Mouse (Mus musculus) erythroblast, embryonic 14.5 days (primary cell): ENCODE data around the gene Xpnpep1.

Experiments used
- GATA1 ChIP-seq: IDR thresholded peaks from 2 replicates; pipeline ENCODE4 v1.6.1; 2012; ENCODE audit warnings: low read length, inconsistent platforms, mixed read lengths
- TAL1 ChIP-seq: IDR thresholded peaks from 3 replicates; pipeline ENCODE4 v1.6.1; 2012; ENCODE audit warnings: low read length, inconsistent platforms, mixed read lengths

DNA sequence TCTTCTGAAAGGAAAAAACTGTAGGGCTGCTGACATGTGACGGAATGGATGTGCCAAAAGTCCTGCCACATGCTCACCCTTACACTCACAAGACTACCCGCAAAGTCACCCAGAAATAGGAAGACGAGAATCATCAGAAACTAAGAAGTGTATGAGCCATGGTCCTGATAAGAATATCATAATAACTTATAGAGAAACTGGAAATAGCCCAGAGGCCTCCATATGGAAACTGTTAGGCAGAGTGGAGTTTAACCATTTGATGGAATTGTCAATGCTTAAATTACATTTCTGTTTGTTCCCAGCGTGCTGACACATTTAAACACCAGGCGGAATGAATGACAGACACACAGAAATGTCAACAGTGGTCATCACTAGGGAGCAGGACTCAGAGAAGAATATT lies 31.1 kb downstream of the Xpnpep1 start:
- no peak for TF ChIP-seq TAL1
- TF ChIP-seq GATA1: no peak
